15 mouse cellular contexts compared by ENCODE assay signal in genomic region chr14:48005092-48005928, GRCm38 (mm10).
DNase-seq lines count a peak whose midpoint lies in the region; ATAC-seq and TF ChIP-seq lines count a peak whose summit lies in the region.
"Had no signal": no experiment of that assay in that cellular context is flagged by ENCODE, and none has a peak within 500 bp of the region (broad histone marks: within the 10 kb centered on the region; RNA-seq: fewer than 3 reads in every experiment).

No protein-coding gene starts in this region.

- H3K9ac ChIP-seq in midbrain, embryonic 11.5 days (ENCODE audit: low read length) = no peak overlapping the region
- H3K9ac ChIP-seq in midbrain, embryonic 14.5 days (replicated peaks; ENCODE audit: low read length) = no peak overlapping the region
- H3K9ac ChIP-seq: liver, embryonic 12.5 days had no signal

- 82% methylated on average over 6 of the region's 6 CpGs for WGBS in midbrain, embryonic 11.5 days
- 83% methylated on average over 6 of the region's 6 CpGs for WGBS in midbrain, embryonic 14.5 days
- WGBS in limb, embryonic 10.5 days = 78% methylated on average over 6 of the region's 6 CpGs
- WGBS in thymus, adult 2 months = 83% methylated on average over 6 of the region's 6 CpGs

- H3K36me3 ChIP-seq in midbrain, embryonic 11.5 days (ENCODE audit: control insufficient read depth, insufficient read depth, low read length) = no peaks in the 10 kb centered on the region
- H3K36me3 ChIP-seq in midbrain, embryonic 14.5 days (ENCODE audit: control insufficient read depth, insufficient read depth, low read length) = no peaks in the 10 kb centered on the region
- H3K36me3 ChIP-seq in limb, embryonic 10.5 days = no peaks in the 10 kb centered on the region
- H3K36me3 ChIP-seq in thymus, adult 2 months (ENCODE audit: control insufficient read depth, insufficient read depth, low read length) = no peaks in the 10 kb centered on the region
- H3K36me3 ChIP-seq: liver, embryonic 12.5 days had no signal

- H3K9me3 ChIP-seq in midbrain, embryonic 11.5 days (ENCODE audit: control insufficient read depth, low read length) = no peaks in the 10 kb centered on the region
- no peaks in the 10 kb centered on the region for H3K9me3 ChIP-seq in midbrain, embryonic 14.5 days (ENCODE audit: control insufficient read depth, low read length)
- H3K9me3 ChIP-seq in limb, embryonic 10.5 days (replicated peaks) = no peaks in the 10 kb centered on the region
- H3K9me3 ChIP-seq: liver, embryonic 12.5 days had no signal

- no peak for TF ChIP-seq CTCF in thymus, adult 2 months (IDR thresholded peaks at IDR 0.05; ENCODE audit: borderline replicate concordance, control insufficient read depth, extremely low read depth, insufficient read depth, low read length, poor library complexity)

- no peak overlapping the region for H3K27ac ChIP-seq in midbrain, embryonic 11.5 days (ENCODE audit: low read depth, low read length)
- no peak overlapping the region for H3K27ac ChIP-seq in midbrain, embryonic 14.5 days (replicated peaks; ENCODE audit: low read depth, low read length)
- peak overlapping the region; percentile 50; the same call in 1 of the 2 replicates for H3K27ac ChIP-seq in limb, embryonic 10.5 days
- no peak overlapping the region for H3K27ac ChIP-seq in thymus, adult 2 months (ENCODE audit: control insufficient read depth, insufficient read depth, low read length)
- H3K27ac ChIP-seq: hindbrain, postnatal 0 days; liver, embryonic 12.5 days; stomach, postnatal 0 days had no signal

- DNase-seq in frontal cortex, postnatal 10 days (ENCODE audit: low spot score in 2 of 2) = no peak
- peak; percentile 56 for DNase-seq in midbrain, embryonic 11.5 days (ENCODE audit: low spot score, missing footprints)
- no peak for DNase-seq in midbrain, embryonic 14.5 days
- DNase-seq in limb, embryonic 10.5 days (ENCODE audit: low spot score) = no peak
- DNase-seq in thymus, adult 2 months = no peak
- DNase-seq in cerebellum, postnatal 36 days = no peak
- DNase-seq: adrenal gland, adult 2 months; cerebellum, adult 18-20 months; thymus, postnatal 25 days had no signal

- no peaks in the 10 kb centered on the region for H3K4me1 ChIP-seq in midbrain, embryonic 11.5 days (ENCODE audit: control insufficient read depth, insufficient read depth, low read length)
- no peaks in the 10 kb centered on the region for H3K4me1 ChIP-seq in midbrain, embryonic 14.5 days (ENCODE audit: control insufficient read depth, insufficient read depth, low read length)
- peaks cover 8% of the 10 kb centered on the region; the same call in 1 of the 2 replicates for H3K4me1 ChIP-seq in limb, embryonic 10.5 days
- no peaks in the 10 kb centered on the region for H3K4me1 ChIP-seq in thymus, adult 2 months (replicated peaks; ENCODE audit: control insufficient read depth, insufficient read depth, low read length)
- H3K4me1 ChIP-seq: liver, embryonic 12.5 days had no signal

- no peak for TF ChIP-seq POLR2A in thymus, adult 2 months (IDR thresholded peaks at IDR 0.05; ENCODE audit: control insufficient read depth, extremely low read depth, insufficient read depth, low read length, poor library complexity)

- H3K4me3 ChIP-seq in midbrain, embryonic 11.5 days (ENCODE audit: low read depth, low read length) = no peak overlapping the region
- no peak overlapping the region for H3K4me3 ChIP-seq in midbrain, embryonic 14.5 days (replicated peaks; ENCODE audit: low read depth, low read length)
- H3K4me3 ChIP-seq in limb, embryonic 10.5 days = no peak overlapping the region
- H3K4me3 ChIP-seq in thymus, adult 2 months (ENCODE audit: control insufficient read depth, insufficient read depth, low read length) = no peak overlapping the region
- H3K4me3 ChIP-seq: erythroblast, embryonic 14.5 days; liver, embryonic 12.5 days had no signal

- no peaks in the 10 kb centered on the region for H3K27me3 ChIP-seq in midbrain, embryonic 11.5 days (ENCODE audit: control insufficient read depth, insufficient read depth, low read length)
- H3K27me3 ChIP-seq in midbrain, embryonic 14.5 days (ENCODE audit: control insufficient read depth, insufficient read depth, low read length) = no peaks in the 10 kb centered on the region
- H3K27me3 ChIP-seq in limb, embryonic 10.5 days (ENCODE audit: low read depth, poor library complexity, severe bottlenecking) = no peaks in the 10 kb centered on the region
- H3K27me3 ChIP-seq in thymus, adult 2 months (ENCODE audit: control insufficient read depth, insufficient read depth, low read length) = no peaks in the 10 kb centered on the region
- H3K27me3 ChIP-seq: liver, embryonic 12.5 days had no signal

- ATAC-seq in frontal cortex, adult (ENCODE audit: low TSS enrichment) = peak; percentile 41; the same call in 1 of the 2 replicates
- no peak for ATAC-seq in midbrain, embryonic 11.5 days (ENCODE audit: low FRiP score)
- no peak for ATAC-seq in midbrain, embryonic 14.5 days (ENCODE audit: low FRiP score, low TSS enrichment)
- ATAC-seq: hindbrain, postnatal 0 days; liver, embryonic 12.5 days; midbrain, embryonic 16.5 days had no signal

- no peak overlapping the region for H3K4me2 ChIP-seq in midbrain, embryonic 11.5 days
- no peak overlapping the region for H3K4me2 ChIP-seq in midbrain, embryonic 14.5 days (ENCODE audit: low read length)
- H3K4me2 ChIP-seq: liver, embryonic 12.5 days had no signal
